Mouse (Mus musculus): ENCODE measurements around the gene Fsip1. TPM values are rescaled to one million over a fixed set of nuclear protein-coding genes. Genes with fewer than 3 reads are reported as not detected.

Gene Fsip1
- polyA plus RNA-seq, 1 experiment from 2014 or later: 4.2 TPM

DNA sequence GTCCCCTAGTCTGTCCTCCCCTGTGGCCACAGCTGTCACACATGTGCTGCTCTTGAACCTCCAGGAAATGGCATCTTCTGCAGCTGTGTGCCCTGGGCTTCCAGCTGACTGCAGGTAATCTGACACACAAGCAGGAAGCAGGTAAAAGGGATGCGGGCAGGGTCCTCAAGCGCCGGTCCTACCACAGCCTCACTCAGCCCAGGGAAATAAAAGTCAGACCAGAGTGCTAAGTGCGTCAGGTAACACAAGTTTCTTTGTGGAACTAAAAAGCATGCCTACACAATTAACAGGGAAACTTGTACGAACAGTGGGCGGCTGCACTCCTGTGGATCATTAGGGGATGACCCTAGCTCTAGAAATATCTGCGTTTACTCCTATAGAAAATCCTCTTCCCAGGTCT is 20.6 kb downstream of the Fsip1 start:
- no peak overlapping the region for H3K4me2 ChIP-seq (ENCODE audit: low read length)
- no peak overlapping the region for H3K4me3 ChIP-seq (ENCODE audit: low read depth, low read length)
- 82% methylated on average over 7 of the region's 7 CpGs for WGBS
- no peak overlapping the region for H3K9ac ChIP-seq (ENCODE audit: low read length)
- no peak overlapping the region for H3K27ac ChIP-seq (ENCODE audit: low read depth, low read length)
- no peaks in the 10 kb centered on the region for H3K36me3 ChIP-seq (ENCODE audit: control insufficient read depth, insufficient read depth, low read length)
- H3K27me3 ChIP-seq (replicated peaks; ENCODE audit: control insufficient read depth, insufficient read depth, low read length): no peaks in the 10 kb centered on the region
- DNase-seq (ENCODE audit: low spot score) (no peak), ATAC-seq (no peak)
- no peaks in the 10 kb centered on the region; the same call in 1 of the 2 replicates for H3K4me1 ChIP-seq (ENCODE audit: control insufficient read depth, insufficient read depth, low read length)
- H3K9me3 ChIP-seq (replicated peaks; ENCODE audit: control insufficient read depth, low read length): no peaks in the 10 kb centered on the region

DNA sequence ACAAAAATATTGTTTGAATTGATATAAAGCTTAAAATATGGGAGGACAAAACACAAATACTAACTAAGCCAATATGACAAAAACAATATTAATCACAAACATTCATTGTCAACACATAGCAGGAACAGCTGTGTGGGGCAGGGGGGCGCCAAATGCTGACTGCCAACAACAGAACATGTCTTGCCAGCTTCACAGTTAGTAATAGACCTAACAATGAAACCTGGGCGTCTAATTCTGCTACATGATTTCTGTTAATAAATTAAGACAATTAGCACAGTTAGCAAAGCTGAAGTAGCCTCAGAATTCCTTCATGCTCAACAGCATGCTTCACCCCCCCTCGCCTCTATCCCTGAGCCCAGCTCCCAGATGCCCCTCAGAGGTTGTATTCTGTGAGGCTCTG is 21.2 kb downstream of the Fsip1 start:
- H3K27me3 ChIP-seq (replicated peaks; ENCODE audit: control insufficient read depth, insufficient read depth, low read length): no peaks in the 10 kb centered on the region
- no peaks in the 10 kb centered on the region for H3K9me3 ChIP-seq (replicated peaks; ENCODE audit: control insufficient read depth, low read length)
- H3K4me2 ChIP-seq (ENCODE audit: low read length): no peak overlapping the region
- WGBS: 64% methylated on average over 3 of the region's 3 CpGs
- H3K27ac ChIP-seq (ENCODE audit: low read depth, low read length): no peak overlapping the region
- H3K9ac ChIP-seq (ENCODE audit: low read length): no peak overlapping the region
- DNase-seq (ENCODE audit: low spot score) (peak; percentile 42), ATAC-seq (no peak)
- no peaks in the 10 kb centered on the region for H3K36me3 ChIP-seq (ENCODE audit: control insufficient read depth, insufficient read depth, low read length)
- no peaks in the 10 kb centered on the region; the same call in 1 of the 2 replicates for H3K4me1 ChIP-seq (ENCODE audit: control insufficient read depth, insufficient read depth, low read length)
- no peak overlapping the region for H3K4me3 ChIP-seq (ENCODE audit: low read depth, low read length)

DNA sequence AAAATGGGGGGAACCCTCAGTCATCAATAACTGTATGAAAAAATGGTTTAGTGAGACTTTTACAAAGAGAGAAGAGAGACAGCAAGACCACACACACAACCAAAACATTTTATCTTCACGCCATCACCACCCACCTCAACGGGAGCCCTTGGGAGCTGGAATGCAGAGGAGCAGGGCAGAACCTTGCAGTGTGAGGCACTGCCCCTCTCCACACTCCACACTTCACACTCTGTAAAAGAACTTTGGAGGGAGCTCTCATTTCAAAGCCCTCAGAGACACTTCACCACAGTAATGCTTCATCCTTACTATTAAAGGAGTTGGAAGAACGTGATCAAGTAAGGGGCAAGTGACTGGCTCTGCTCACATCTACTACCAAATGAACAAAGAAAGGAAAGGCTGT is 26.2 kb downstream of the Fsip1 start:
- H3K9ac ChIP-seq (ENCODE audit: low read length): no peak overlapping the region
- no peaks in the 10 kb centered on the region for H3K9me3 ChIP-seq (replicated peaks; ENCODE audit: control insufficient read depth, low read length)
- H3K4me3 ChIP-seq (ENCODE audit: low read depth, low read length): no peak overlapping the region
- H3K36me3 ChIP-seq (ENCODE audit: control insufficient read depth, insufficient read depth, low read length): no peaks in the 10 kb centered on the region
- WGBS: 73% methylated on average over 3 of the region's 3 CpGs
- H3K4me1 ChIP-seq (ENCODE audit: control insufficient read depth, insufficient read depth, low read length): no peaks in the 10 kb centered on the region; the same call in 1 of the 2 replicates
- ATAC-seq (no peak), DNase-seq (ENCODE audit: low spot score) (no peak)
- H3K27me3 ChIP-seq (replicated peaks; ENCODE audit: control insufficient read depth, insufficient read depth, low read length): no peaks in the 10 kb centered on the region
- no peak overlapping the region for H3K4me2 ChIP-seq (ENCODE audit: low read length)
- no peak overlapping the region for H3K27ac ChIP-seq (ENCODE audit: low read depth, low read length)

DNA sequence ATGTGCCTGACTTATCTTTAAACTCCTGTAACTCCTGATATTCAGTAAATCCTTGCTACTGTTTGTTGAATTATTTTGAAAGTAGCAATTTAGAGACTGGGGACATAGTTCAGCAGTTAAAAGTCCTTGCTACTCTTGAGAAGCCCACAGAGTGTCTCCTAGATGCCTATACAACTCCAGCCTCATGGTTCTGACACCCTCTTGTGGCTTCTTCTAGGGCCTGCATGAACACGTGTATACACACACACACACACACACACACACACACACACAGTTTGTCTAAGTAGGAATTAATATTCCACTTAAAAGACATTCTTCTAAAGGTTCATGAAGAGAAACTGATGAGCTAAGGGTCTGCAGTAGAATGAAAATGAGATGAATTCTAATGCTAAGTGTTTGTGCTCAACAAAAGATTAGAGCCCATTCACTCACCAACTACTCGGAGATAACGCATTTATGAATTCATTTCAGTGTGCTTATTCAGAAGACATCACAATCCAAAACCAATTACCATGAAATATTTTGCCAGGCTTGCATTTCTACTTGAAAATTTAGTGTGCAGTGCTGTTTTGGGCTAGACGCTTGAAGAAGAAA is 28.2 kb downstream of the Fsip1 start:
- no peaks in the 10 kb centered on the region for H3K36me3 ChIP-seq (ENCODE audit: control insufficient read depth, insufficient read depth, low read length)
- 68% methylated on average over 4 of the region's 4 CpGs for WGBS
- H3K9ac ChIP-seq (ENCODE audit: low read length): no peak overlapping the region
- H3K4me2 ChIP-seq (ENCODE audit: low read length): no peak overlapping the region
- DNase-seq (ENCODE audit: low spot score) (peak; percentile 57), ATAC-seq (peak; percentile 66)
- no peaks in the 10 kb centered on the region for H3K9me3 ChIP-seq (replicated peaks; ENCODE audit: control insufficient read depth, low read length)
- no peak overlapping the region for H3K27ac ChIP-seq (ENCODE audit: low read depth, low read length)
- no peaks in the 10 kb centered on the region for H3K27me3 ChIP-seq (replicated peaks; ENCODE audit: control insufficient read depth, insufficient read depth, low read length)
- no peak overlapping the region for H3K4me3 ChIP-seq (ENCODE audit: low read depth, low read length)
- H3K4me1 ChIP-seq (ENCODE audit: control insufficient read depth, insufficient read depth, low read length): peaks cover 6% of the 10 kb centered on the region

DNA sequence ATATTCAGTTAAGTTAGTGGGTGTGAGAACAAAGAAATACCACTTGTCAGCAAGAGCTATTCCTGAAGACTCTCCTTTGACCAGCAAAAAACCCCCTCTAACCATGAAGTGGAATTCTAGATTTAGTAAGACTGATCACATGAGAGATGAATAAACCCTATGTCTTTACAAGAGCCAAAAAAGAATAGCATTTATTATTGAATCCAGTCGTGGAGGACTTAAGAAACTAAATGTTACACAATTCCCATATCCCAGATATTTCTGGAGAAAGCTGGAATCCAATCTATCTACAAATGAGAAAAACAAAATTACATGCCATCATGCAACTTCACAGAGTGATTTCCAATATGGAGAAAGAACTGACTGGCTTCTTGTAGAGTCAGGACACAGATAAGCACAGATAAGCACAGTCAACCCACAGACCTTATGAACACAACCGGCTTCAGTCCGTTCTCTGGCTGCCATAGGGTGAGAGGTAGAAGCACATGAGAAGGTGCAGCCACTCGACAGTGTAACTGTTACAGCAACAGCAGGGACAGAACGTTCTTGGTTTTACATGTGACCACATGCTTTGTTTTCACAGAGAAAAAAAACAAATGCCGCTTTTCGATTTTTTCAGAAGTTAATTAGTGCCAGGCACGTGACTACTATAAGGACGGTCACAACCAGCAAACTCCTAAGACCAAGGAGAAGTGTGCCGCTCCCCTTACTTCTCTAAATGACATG is 31.3 kb downstream of the Fsip1 start:
- WGBS: 72% methylated on average over 10 of the region's 10 CpGs
- no peak overlapping the region for H3K27ac ChIP-seq (ENCODE audit: low read depth, low read length)
- no peak overlapping the region for H3K9ac ChIP-seq (ENCODE audit: low read length)
- H3K4me1 ChIP-seq (ENCODE audit: control insufficient read depth, insufficient read depth, low read length): peaks cover 6% of the 10 kb centered on the region
- H3K4me3 ChIP-seq (ENCODE audit: low read depth, low read length): no peak overlapping the region
- DNase-seq (ENCODE audit: low spot score): no peak
- H3K9me3 ChIP-seq (replicated peaks; ENCODE audit: control insufficient read depth, low read length): no peaks in the 10 kb centered on the region
- H3K36me3 ChIP-seq (ENCODE audit: control insufficient read depth, insufficient read depth, low read length): no peaks in the 10 kb centered on the region
- H3K27me3 ChIP-seq (replicated peaks; ENCODE audit: control insufficient read depth, insufficient read depth, low read length): no peaks in the 10 kb centered on the region
- ATAC-seq: no peak
- no peak overlapping the region for H3K4me2 ChIP-seq (ENCODE audit: low read length)

DNA sequence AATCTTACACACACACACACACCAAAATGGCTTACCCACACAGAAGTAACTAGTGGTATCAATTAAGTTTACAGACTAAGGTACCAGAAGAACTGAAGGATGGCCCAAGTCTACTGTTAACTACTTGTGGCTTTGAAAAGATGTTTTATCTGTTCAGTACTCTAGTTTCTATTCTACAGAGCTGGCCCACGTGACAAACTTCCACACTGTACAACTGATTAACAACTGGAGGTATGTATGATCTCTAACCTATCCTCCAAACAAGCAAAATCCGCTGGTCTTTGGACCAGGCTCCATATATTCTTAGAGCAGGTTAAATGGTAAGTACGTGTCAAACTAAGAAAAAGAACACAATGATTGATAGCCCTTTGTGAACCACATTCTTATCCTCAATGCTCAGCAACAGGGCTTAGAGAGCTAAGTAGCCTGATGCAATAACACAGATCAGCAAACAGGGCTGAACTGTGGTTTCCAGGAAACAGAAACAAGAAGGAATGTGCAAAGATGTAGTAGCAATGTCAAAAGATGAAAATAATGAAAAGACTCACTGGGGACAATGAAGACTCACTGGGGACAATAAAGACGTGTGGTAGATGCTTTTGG is 38.7 kb downstream of the Fsip1 start:
- H3K27me3 ChIP-seq (replicated peaks; ENCODE audit: control insufficient read depth, insufficient read depth, low read length): no peaks in the 10 kb centered on the region
- ATAC-seq: no peak
- no peak overlapping the region for H3K4me2 ChIP-seq (ENCODE audit: low read length)
- H3K9me3 ChIP-seq (replicated peaks; ENCODE audit: control insufficient read depth, low read length): no peaks in the 10 kb centered on the region
- H3K4me1 ChIP-seq (ENCODE audit: control insufficient read depth, insufficient read depth, low read length): no peaks in the 10 kb centered on the region
- no peaks in the 10 kb centered on the region for H3K36me3 ChIP-seq (ENCODE audit: control insufficient read depth, insufficient read depth, low read length)
- DNase-seq (ENCODE audit: low spot score): no peak
- no peak overlapping the region for H3K27ac ChIP-seq (ENCODE audit: low read depth, low read length)
- WGBS: 17% methylated on average over 4 of the region's 4 CpGs
- no peak overlapping the region for H3K4me3 ChIP-seq (ENCODE audit: low read depth, low read length)
- no peak overlapping the region for H3K9ac ChIP-seq (ENCODE audit: low read length)

DNA sequence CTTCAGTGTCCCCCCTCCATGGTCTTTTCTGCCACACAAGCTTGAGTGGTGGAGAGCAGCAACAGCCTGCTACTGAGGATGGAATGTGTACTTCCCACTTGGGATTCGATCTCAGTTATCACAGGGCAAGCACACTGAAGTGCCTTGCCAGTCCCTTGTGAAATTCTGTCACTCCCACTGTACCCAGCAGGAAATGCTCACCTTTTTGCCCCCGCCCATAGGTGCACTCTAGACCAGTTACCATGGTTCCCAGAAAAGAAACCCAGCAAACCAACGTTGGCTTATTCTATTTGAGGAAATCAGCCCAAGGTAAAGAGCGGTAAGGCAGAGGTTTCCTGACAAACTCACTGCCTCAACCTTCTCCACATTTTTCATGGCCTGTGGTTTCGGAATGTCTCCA is 47.1 kb downstream of the Fsip1 start:
- no peak overlapping the region for H3K9ac ChIP-seq (ENCODE audit: low read length)
- no peaks in the 10 kb centered on the region for H3K27me3 ChIP-seq (replicated peaks; ENCODE audit: control insufficient read depth, insufficient read depth, low read length)
- no peaks in the 10 kb centered on the region for H3K36me3 ChIP-seq (ENCODE audit: control insufficient read depth, insufficient read depth, low read length)
- ATAC-seq (no peak), DNase-seq (ENCODE audit: low spot score) (no peak)
- H3K4me3 ChIP-seq (ENCODE audit: low read depth, low read length): no peak overlapping the region
- H3K4me1 ChIP-seq (ENCODE audit: control insufficient read depth, insufficient read depth, low read length): peaks cover 12% of the 10 kb centered on the region
- 86% methylated on average over 5 of the region's 5 CpGs for WGBS
- H3K27ac ChIP-seq (ENCODE audit: low read depth, low read length): no peak overlapping the region
- no peaks in the 10 kb centered on the region for H3K9me3 ChIP-seq (replicated peaks; ENCODE audit: control insufficient read depth, low read length)
- H3K4me2 ChIP-seq (ENCODE audit: low read length): no peak overlapping the region

DNA sequence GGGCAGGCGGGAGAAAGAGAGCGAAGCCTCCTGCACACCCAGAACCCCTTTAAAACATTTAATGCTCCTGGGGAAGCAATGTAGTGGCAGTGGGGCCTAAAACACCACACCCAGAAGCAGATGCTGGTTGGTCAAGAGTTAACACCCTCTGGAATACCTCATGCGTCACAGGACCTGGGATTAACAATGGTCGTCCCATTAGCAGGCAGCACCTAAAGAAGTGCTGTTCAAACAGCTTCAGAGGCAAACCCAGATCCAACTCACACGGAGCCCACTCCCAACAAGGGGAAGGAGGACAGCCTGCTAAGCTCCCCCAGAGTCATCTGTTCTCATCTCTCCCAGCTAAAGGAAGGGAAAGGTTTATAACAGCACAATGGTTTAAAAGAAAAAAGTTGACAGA is 48.1 kb downstream of the Fsip1 start:
- Histone ChIP-seq H3K4me2 (ENCODE audit: low read length) (no peak overlapping the region), H3K36me3 (ENCODE audit: control insufficient read depth, insufficient read depth, low read length) (no peaks in the 10 kb centered on the region), H3K27me3 (replicated peaks; ENCODE audit: control insufficient read depth, insufficient read depth, low read length) (no peaks in the 10 kb centered on the region), H3K9ac (ENCODE audit: low read length) (no peak overlapping the region), H3K4me3 (ENCODE audit: low read depth, low read length) (no peak overlapping the region), H3K27ac (ENCODE audit: low read depth, low read length) (no peak overlapping the region), H3K4me1 (ENCODE audit: control insufficient read depth, insufficient read depth, low read length) (peaks cover 22% of the 10 kb centered on the region), H3K9me3 (replicated peaks; ENCODE audit: control insufficient read depth, low read length) (no peaks in the 10 kb centered on the region)
- DNase-seq (ENCODE audit: low spot score) (no peak), ATAC-seq (no peak)
- WGBS: 23% methylated on average over 5 of the region's 5 CpGs

DNA sequence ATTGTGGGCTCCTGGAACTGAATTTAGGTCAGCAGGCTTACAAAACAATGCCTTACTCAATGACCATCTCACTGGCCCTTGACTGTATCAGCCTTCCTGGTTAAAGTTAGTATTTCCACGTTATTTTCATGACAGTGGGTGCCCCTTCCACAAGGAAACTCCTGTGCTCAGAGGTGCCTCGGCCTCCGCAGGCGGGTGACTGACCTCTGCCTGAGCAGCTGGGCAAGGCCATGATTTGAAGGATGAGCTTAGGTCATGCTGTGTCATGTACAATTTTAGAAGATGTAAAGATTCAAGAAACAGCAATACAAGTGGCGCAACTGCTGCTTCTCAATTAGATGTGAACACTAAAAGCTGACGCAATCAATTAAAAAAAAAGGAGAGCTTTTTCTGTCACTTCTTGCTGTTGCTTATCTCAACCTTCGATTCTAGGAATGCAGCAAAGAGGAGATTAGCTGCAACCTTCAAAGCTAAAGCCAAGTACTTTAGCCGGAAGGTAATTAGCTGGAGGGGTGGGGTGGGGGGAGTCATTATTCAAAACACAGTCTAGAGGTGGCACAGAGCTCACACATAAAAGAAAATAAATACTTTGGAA is 50.7 kb downstream of the Fsip1 start:
- Histone ChIP-seq H3K4me1 (ENCODE audit: control insufficient read depth, insufficient read depth, low read length) (peaks cover 42% of the 10 kb centered on the region), H3K4me2 (ENCODE audit: low read length) (no peak overlapping the region), H3K9ac (ENCODE audit: low read length) (no peak overlapping the region), H3K27me3 (replicated peaks; ENCODE audit: control insufficient read depth, insufficient read depth, low read length) (no peaks in the 10 kb centered on the region), H3K4me3 (ENCODE audit: low read depth, low read length) (no peak overlapping the region), H3K9me3 (replicated peaks; ENCODE audit: control insufficient read depth, low read length) (no peaks in the 10 kb centered on the region), H3K36me3 (ENCODE audit: control insufficient read depth, insufficient read depth, low read length) (no peaks in the 10 kb centered on the region), H3K27ac (ENCODE audit: low read depth, low read length) (no peak overlapping the region)
- 32% methylated on average over 8 of the region's 8 CpGs for WGBS
- peak; percentile 53 for DNase-seq (ENCODE audit: low spot score)
- no peak for ATAC-seq

All from forebrain, embryonic 14.5 days (tissue).